Mouse (Mus musculus) heart, adult 2 months (tissue): ENCODE data around the gene Bmp8a.

Source experiments
- CTCF ChIP-seq: fragments of 200-600 bp; IDR thresholded peaks from 2 replicates; pipeline ENCODE4 v1.8.1; 2022; ENCODE audit warnings: antibody characterized with exemption, mild to moderate bottlenecking, moderate library complexity
- EP300 ChIP-seq: fragments of 200-500 bp; IDR thresholded peaks from 2 replicates; pipeline ENCODE4 v1.6.1; 2011; ENCODE audit warnings: low read depth, low read length, control low read depth; ENCODE audit not compliant: insufficient read depth
- POLR2A ChIP-seq: fragments of 200-500 bp; IDR thresholded peaks from 2 replicates; pipeline ENCODE4 v1.6.1; 2011; ENCODE audit warnings: mild to moderate bottlenecking, low read depth, low read length, control low read depth; ENCODE audit not compliant: insufficient read depth

DNA sequence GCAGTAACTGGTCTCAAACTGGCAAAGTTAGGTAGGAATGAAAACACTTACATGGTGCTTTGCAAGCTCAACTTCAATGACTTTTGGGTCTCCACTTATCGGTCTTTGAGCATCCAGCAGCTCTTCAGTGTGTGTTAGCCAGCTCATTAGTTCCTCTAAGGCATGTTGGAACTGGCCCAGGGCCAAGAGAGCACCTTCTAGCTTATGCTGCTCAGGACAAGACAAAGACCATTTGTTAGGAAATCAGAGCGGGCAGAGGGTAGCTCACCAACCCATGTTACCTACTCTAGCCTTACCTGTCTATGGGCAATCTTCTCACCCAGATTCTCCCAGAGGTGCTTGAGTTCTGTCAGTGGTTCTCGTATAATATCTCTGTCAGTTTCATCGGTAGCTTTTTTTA is 39.0 kb upstream of the Bmp8a start:
- TF ChIP-seq EP300 (no peak), POLR2A (no peak), CTCF (no peak)
